Mouse (Mus musculus) cerebellum, adult 2 months (tissue): ENCODE measurements at regions not wholly inside any gene's neighbourhood (a gene's known extent, or its start where the extent isn't known, plus 50 kb on each side); places are given as distances from the start of the nearest gene placed in this dataset.

Experiments
- DNase-seq, 2 experiments: peaks; one replicate each; pipeline ENCODE4 v3.0.0; 2021
- H3K27ac ChIP-seq: fragments of 200-500 bp; 2 replicates; pipeline ENCODE4 v1.5.1; 2012; ENCODE audit warnings: low read length, control low read depth, inconsistent platforms; ENCODE audit not compliant: insufficient read depth
- H3K27me3 ChIP-seq: fragments of 200-500 bp; 2 replicates; pipeline ENCODE4 v1.6.1; 2012; ENCODE audit warnings: inconsistent platforms, mild to moderate bottlenecking, low read length, moderate library complexity; ENCODE audit not compliant: control insufficient read depth, insufficient read depth
- H3K4me1 ChIP-seq: fragments of 200-500 bp; 2 replicates; pipeline ENCODE4 v1.6.1; 2011; ENCODE audit warnings: low read length; ENCODE audit not compliant: control insufficient read depth, insufficient read depth
- H3K4me3 ChIP-seq: fragments of 200-500 bp; replicated peaks from 2 replicates; pipeline ENCODE3; 2011; ENCODE audit warnings: mild to moderate bottlenecking, low read depth, low read length, control low read depth; ENCODE audit not compliant: insufficient read depth
- CTCF ChIP-seq: fragments of 200-500 bp; IDR thresholded peaks from 2 replicates; pipeline ENCODE4 v1.5.1; 2011; ENCODE audit warnings: low read depth, mild to moderate bottlenecking, control low read depth, low read length, moderate library complexity, borderline replicate concordance; ENCODE audit not compliant: insufficient read depth
- POLR2A ChIP-seq: fragments of 200-500 bp; IDR thresholded peaks from 2 replicates; pipeline ENCODE4 v1.6.1; 2011; ENCODE audit warnings: low read length, control low read depth, borderline replicate concordance; ENCODE audit not compliant: insufficient read depth
- WGBS: fragments of 180-500 bp; shearing (Covaris S2); methylation state at CpG from one replicate; pipeline ENCODE4 v1.1.7; 2018; 5-methylcytosine and 5-hydroxymethylcytosine counted together

GRCm38 (mm10) chr15:71129802-71130201 lies 2704.6 kb upstream of the Gm6569 start:
- DNase-seq = no peak
- Histone ChIP-seq H3K4me3 (no peak overlapping the region), H3K27me3 (no peaks in the 10 kb centered on the region), H3K27ac (no peak overlapping the region), H3K4me1 (no peaks in the 10 kb centered on the region)
- TF ChIP-seq POLR2A = no peak
- TF ChIP-seq CTCF = no peak

GRCm38 (mm10) chr15:71157680-71158079 lies 2676.7 kb upstream of the Gm6569 start:
- Histone ChIP-seq H3K4me1 (no peaks in the 10 kb centered on the region), H3K27ac (no peak overlapping the region), H3K4me3 (no peak overlapping the region), H3K27me3 (no peaks in the 10 kb centered on the region)
- WGBS = 25% methylated on average over 2 of the region's 2 CpGs
- no peak for DNase-seq
- TF ChIP-seq CTCF (no peak), POLR2A (no peak)

- Histone ChIP-seq H3K4me1 (no peaks in the 10 kb centered on the region), H3K27ac (no peak overlapping the region), H3K4me3 (no peak overlapping the region), H3K27me3 (no peaks in the 10 kb centered on the region)
- DNase-seq = no peak
- no peak for TF ChIP-seq POLR2A
- no peak for TF ChIP-seq CTCF
These were observed 2672.3 kb upstream of the Gm6569 start for GRCm38 (mm10) chr15:71162097-71162496.

GRCm38 (mm10) chr15:71195011-71195739 lies 2639.2 kb upstream of the Gm6569 start:
- WGBS = 28% methylated on average over 11 of the region's 11 CpGs
- H3K4me1 ChIP-seq = no peaks in the 10 kb centered on the region
- H3K27me3 ChIP-seq = no peaks in the 10 kb centered on the region
- peak in 1 of 2 experiments; percentile 2 for DNase-seq
- H3K27ac ChIP-seq = no peak overlapping the region
- no peak overlapping the region for H3K4me3 ChIP-seq
- no peak for TF ChIP-seq POLR2A
- peak; percentile 30; the same call in 1 of the 2 replicates for TF ChIP-seq CTCF

GRCm38 (mm10) chr15:71240647-71241351 lies 2593.6 kb upstream of the Gm6569 start:
- DNase-seq = peak; percentile 48 to 67
- Histone ChIP-seq H3K4me1 (no peaks in the 10 kb centered on the region), H3K27me3 (no peaks in the 10 kb centered on the region; the same call in 1 of the 2 replicates), H3K4me3 (no peak overlapping the region), H3K27ac (no peak overlapping the region)
- TF ChIP-seq POLR2A (no peak), CTCF (peak; percentile 69)
- WGBS = 30% methylated on average over 9 of the region's 9 CpGs

- no peak overlapping the region for H3K4me3 ChIP-seq
- TF ChIP-seq CTCF = no peak
- TF ChIP-seq POLR2A = no peak
- peak; percentile 11 to 41 for DNase-seq
- H3K27me3 ChIP-seq = no peaks in the 10 kb centered on the region; the same call in 1 of the 2 replicates
- no peaks in the 10 kb centered on the region for H3K4me1 ChIP-seq
- WGBS = 16% methylated on average over 9 of the region's 9 CpGs
- no peak overlapping the region for H3K27ac ChIP-seq
These were observed 2590.8 kb upstream of the Gm6569 start for GRCm38 (mm10) chr15:71243539-71243938.

- TF ChIP-seq POLR2A = no peak
- TF ChIP-seq CTCF = no peak
- Histone ChIP-seq H3K27ac (no peak overlapping the region), H3K27me3 (no peaks in the 10 kb centered on the region), H3K4me3 (no peak overlapping the region), H3K4me1 (no peaks in the 10 kb centered on the region)
- DNase-seq = no peak
- WGBS = 55% methylated on average over 2 of the region's 2 CpGs
These were observed 2558.3 kb upstream of the Gm6569 start for GRCm38 (mm10) chr15:71275876-71276565.
